Mouse (Mus musculus): ENCODE measurements around the gene Edc4.

DNA sequence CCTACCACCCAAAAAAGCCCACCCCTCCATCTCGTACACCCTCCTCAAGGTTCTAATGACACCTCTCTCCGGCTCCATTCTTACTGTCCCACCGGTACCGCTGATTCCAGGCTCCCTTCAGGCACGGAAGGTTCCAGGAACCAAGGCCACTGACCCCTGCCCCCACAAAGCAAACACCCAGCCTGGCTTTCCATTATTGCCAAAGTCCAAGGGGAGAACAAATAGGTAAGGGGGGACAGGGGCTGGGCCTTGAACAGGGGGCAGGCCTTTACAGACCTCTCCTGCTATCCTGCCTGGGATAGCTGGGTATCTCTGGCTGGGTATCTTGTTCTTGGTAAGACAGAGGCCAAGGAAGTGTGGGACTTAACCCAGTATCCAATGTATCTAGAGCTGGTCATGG lies 61.9 kb downstream of the Edc4 start:
- no peak for TF ChIP-seq CTCF (IDR thresholded peaks at IDR 0.05 in 2 of 3, conservative IDR thresholded peaks at IDR 0.05 in 1 of 3; ENCODE audit: control insufficient read depth in 1 of 3, insufficient read depth in 1 of 3, low read depth in 2 of 3, low read length in 3 of 3, poor library complexity in 1 of 3, severe bottlenecking in 1 of 3)
- no peak for TF ChIP-seq POLR2AphosphoS2 (IDR thresholded peaks at IDR 0.05; ENCODE audit: low read length)
- no peak for TF ChIP-seq MXI1 (IDR thresholded peaks at IDR 0.05; ENCODE audit: low read depth, low read length)
- no peak for TF ChIP-seq POLR2A (IDR thresholded peaks at IDR 0.05; ENCODE audit: control insufficient read depth in 1 of 2, insufficient read depth in 1 of 2, low read depth in 1 of 2, low read length in 2 of 2, poor library complexity in 1 of 2)
- TF ChIP-seq NELFE (IDR thresholded peaks at IDR 0.05; ENCODE audit: low read depth, low read length) = no peak
- TF ChIP-seq TBP (IDR thresholded peaks at IDR 0.05; ENCODE audit: low read depth, low read length) = no peak
- TF ChIP-seq MAFK (IDR thresholded peaks at IDR 0.05; ENCODE audit: borderline replicate concordance, low read depth, low read length) = no peak
- TF ChIP-seq RAD21 (IDR thresholded peaks at IDR 0.05; ENCODE audit: low read depth, low read length) = no peak
- no peak for TF ChIP-seq EP300 (IDR thresholded peaks at IDR 0.05; ENCODE audit: low read depth in 1 of 2, low read length in 2 of 2)
- no peak for TF ChIP-seq UBTF (IDR thresholded peaks at IDR 0.05; ENCODE audit: borderline replicate concordance, insufficient read depth, low read depth, low read length)
- TF ChIP-seq BHLHE40 (IDR thresholded peaks at IDR 0.05; ENCODE audit: borderline replicate concordance, low read depth, low read length) = no peak
- TF ChIP-seq SIN3A (IDR thresholded peaks at IDR 0.05; ENCODE audit: low read length) = no peak
- no peak for TF ChIP-seq MAZ (IDR thresholded peaks at IDR 0.05; ENCODE audit: low read depth, low read length)
